ENCODE assay signal across 16 mouse cellular contexts in the genomic region with DNA sequence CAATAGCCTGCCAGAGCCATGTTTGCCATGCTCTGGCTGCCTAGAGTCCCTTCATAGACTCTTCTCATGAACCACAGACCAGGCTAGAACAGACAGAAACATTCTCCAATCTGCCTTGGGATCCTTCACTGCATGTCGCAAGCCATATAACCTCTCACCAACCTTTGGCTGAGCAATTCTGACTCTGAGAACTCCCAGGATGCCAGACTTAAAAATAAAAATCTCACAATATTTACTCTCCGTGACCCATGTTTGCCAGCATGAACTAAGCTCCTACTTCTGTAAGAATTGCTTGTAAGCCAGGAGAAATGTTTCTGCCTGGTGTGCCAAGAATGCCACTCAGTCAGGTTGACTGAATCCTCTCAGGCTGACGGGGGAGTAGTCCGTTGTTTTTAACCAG.
A peak's percentile ranks its signal among the peaks of the same experiment; 100 is the strongest.
DNase-seq lines count a peak whose midpoint lies in the region.
"Had no signal": no experiment of that assay in that cellular context is flagged by ENCODE, and none has a peak within 500 bp of the region (broad histone marks: within the 10 kb centered on the region; RNA-seq: fewer than 3 reads in every experiment).

No protein-coding gene starts in this region.

- peak; percentile 20 for DNase-seq in adrenal gland, postnatal 10 days
- DNase-seq in adrenal gland, postnatal 25 days: no peak
- peak; percentile 14 to 35 for DNase-seq in kidney, postnatal 36 days
- DNase-seq in kidney, adult 18-20 months: no peak
- peak; percentile 93 for DNase-seq in adipocyte (ENCODE audit: low spot score)
- DNase-seq in lung, postnatal 14 days: peak; percentile 10
- no peak for DNase-seq in urinary bladder, postnatal 25 days (ENCODE audit: low spot score)
- no peak for DNase-seq in layer of hippocampus, postnatal 36 days
- DNase-seq: cerebellum, adult 11-12 months; cerebellum, postnatal 14 days; forebrain, postnatal 0 days; gastrocnemius, postnatal 25 days; heart, postnatal 36 days; liver, embryonic 13.5 days; retina, postnatal 1 day; thymus, postnatal 14 days had no signal

Comparison
In these comparisons a context has a peak if more than half of its experiments do, and no peak if none do; other contexts are left out.
1. DNase-seq: peak in adrenal gland, postnatal 10 days (single experiment), kidney, postnatal 36 days (2 of 2), adipocyte (single experiment) and lung, postnatal 14 days (single experiment); none in adrenal gland, postnatal 25 days (single experiment), kidney, adult 18-20 months (single experiment), urinary bladder, postnatal 25 days (single experiment) and layer of hippocampus, postnatal 36 days (0 of 2).